Mouse (Mus musculus) kidney, postnatal 14 days (tissue): ENCODE data around the gene Itga7.

Experiments used
- DNase-seq: peaks from one replicate; pipeline ENCODE4 v3.0.0; 2022; ENCODE audit warnings: mixed read lengths

Itga7 gene

DNA sequence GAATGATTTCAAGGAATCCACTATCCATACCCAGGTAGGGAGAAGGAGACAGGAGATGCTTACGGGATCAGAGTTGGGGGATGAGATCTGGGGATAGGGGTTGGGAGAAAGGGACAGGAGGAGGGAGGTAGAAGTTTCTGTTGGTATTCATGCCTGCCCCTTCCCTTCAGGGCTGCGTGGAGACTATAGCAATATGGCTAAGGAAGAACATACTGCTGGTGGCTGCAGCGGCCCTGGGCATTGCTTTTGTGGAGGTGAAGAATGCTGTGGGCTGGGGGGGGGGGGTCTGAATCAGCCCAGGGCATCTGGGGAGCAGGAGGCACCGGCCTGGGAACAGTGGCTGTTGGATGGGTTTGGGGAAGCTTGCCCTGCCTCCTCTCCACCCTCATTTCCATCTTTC, 21.4 kb upstream of the Itga7 start:
- DNase-seq: no peak

DNA sequence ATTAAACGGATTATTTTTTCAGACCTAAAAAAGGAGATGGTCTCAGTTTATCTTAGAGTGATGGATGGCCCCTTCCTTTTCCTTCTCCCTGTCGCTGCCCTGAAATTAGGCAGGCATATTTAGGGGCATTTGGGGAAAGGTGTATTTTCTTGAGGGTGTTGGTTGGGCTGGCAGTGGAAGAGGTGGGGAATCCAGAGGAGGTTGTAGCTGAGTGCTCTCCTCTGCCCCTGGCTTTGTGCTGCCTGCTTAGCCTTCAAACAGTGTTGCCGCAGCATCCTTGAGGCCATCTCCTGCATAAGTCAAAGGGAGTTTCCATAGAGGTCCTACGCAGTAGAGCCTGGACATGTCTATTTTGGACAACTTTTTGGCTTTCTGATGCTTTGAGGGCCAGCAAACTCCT, 20.8 kb upstream of the Itga7 start:
- DNase-seq: no peak

DNA sequence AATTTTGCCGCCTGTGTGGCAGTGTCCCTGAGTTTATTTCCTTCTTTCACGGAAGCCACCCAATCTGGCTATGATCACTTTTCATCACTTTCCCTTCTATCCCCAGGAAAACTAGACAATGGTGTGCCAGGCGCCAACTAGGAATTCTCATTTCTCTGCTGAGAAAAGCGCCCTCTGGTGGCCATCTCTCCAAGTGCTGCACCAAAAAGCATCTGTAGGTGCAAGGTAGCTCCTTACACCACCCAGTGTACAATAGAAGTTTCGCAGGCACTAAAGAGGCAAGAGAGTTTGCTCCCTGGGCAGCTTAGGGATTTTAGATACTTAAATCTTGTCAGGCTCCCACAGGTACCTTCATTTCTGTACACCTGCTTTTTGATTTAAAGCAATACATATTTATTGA, 20.4 kb upstream of the Itga7 start:
- peak; percentile 93 for DNase-seq

DNA sequence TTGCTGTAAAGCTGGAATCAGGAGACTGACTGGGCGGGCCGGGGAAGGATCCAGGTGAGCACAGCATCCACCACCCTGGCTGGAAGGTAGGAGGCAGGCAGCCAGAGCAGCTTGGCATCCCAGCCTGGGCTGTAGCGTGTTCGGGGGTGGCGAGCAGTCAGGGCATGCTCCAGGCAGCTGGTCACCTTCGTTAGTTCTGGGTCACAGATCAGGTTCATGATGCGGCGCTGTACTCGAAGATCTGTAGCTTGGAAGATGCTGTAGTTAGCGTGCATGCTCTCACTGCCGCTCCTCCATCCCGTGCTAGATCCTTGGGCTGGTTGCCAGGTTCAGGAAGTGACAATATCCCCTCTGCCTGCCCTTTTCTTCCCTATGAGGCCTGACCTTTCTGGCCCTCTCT, 19.9 kb upstream of the Itga7 start:
- no peak for DNase-seq

DNA sequence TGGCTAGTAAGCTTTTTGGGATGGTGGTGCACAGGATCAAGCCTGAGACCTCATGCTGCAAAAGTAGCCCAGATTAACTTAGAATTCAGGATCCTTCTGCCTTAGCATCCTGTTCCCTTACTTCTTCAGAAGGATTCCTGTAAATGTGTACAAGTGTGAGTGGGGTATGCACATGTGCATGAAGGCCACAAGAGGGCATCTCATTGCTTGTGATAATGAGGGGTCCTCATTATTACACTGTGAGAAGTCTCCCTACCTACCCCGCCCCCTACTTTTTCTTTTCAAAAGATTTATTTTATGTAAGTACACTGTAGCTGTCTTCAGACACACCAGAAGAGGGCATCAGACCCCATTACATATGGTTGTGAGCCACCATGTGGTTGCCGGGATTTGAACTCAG, 18.1 kb upstream of the Itga7 start:
- DNase-seq: no peak

DNA sequence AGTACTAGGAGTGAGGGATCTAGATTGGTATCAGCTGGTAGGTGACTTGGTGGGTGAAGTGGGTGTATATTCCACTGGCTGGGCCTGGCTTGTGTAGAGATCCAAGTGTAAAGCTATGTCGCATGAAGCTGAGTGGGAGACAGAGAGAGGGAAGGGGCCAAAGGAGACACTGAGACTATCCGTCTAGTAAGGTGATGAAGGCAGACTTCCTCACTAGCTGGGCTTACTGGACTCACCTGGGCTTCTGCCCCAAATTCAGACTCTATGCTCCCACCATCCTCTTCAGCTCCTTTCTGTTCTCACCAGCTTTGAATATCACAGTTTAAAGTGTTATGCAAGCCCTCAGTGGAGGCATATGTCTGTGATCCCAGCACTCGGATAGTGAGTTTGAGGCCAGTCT, 17.0 kb upstream of the Itga7 start:
- DNase-seq: no peak

DNA sequence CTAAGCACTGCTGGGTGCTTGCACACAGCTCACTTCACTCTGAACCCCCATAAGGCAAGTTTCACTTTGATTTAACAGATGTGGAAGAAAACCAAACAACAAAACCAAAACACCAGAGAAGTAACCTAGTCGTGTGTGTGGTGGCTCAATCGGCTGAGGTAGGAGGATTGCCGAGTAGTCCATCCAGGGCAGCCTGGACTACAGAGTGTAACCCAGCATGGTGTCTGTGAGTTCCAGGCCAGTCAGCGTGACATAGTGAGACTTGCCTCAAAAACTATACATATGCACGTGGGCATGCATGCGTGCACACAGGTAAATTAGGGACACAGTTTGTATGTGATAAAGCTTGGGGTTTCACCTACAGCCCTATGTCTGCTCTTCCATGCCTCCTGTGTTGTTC, 16.2 kb upstream of the Itga7 start:
- DNase-seq: no peak

DNA sequence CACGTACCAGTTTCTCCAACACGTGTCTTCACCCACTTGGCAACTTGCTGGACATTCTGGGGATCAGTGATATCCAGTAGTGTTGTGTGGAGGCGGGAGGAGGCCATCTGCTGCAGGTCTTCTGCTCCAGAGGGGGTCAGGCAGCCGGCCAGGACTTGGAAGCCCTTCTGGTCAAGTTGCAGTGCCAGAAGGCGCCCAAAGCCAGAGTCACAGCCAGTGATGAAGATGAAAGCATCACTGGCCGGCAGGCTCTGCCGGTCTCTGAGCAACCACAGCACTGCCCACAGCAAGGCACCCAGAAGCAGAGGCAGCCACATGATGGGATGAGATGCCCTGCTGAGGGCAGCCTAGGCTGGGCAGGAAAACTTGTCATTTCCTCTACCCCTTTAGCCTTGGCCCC, 15.4 kb upstream of the Itga7 start:
- peak; percentile 53 for DNase-seq

DNA sequence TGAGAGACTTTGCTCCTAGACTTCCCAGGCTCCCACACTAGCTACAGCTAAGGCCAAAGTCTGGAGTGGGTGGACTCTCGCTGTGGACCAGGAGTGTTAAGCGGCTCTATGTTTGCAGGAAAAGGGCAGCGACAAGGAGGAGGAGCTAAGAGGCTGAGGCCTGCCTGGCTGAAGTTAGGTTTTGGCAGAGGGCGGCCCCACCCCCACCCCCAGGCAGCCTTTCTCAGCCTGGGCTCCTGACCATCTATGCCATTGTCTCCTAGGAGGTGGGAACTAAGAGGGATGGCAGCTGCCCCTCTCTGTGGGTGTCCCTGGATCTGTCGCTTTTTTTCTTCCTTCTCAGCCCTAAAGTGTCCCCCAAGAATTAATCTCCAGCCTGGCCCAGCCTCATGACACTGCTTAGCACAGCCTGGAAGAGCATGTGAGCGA, 14.4 kb upstream of the Itga7 start:
- DNase-seq: peak; percentile 85

DNA sequence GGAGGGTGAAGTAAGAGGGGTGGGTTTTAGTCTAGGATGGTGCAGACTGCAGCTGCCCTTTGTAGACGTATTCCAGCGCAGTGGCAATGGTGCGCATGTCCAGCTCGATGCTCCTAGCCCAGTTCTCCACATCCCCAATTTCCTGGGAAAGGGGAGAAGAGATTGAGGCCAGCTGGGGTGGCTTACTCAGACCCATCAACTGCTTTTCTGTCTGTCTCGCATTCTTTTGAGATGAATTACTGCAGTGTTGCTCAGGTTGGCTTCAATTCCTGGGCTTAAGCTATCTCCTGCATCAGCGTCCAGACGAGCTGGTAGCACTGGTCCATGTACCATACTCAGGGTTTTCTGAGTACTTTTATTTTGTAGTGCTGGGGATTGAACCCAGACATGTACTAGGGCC, 13.7 kb upstream of the Itga7 start:
- no peak for DNase-seq

DNA sequence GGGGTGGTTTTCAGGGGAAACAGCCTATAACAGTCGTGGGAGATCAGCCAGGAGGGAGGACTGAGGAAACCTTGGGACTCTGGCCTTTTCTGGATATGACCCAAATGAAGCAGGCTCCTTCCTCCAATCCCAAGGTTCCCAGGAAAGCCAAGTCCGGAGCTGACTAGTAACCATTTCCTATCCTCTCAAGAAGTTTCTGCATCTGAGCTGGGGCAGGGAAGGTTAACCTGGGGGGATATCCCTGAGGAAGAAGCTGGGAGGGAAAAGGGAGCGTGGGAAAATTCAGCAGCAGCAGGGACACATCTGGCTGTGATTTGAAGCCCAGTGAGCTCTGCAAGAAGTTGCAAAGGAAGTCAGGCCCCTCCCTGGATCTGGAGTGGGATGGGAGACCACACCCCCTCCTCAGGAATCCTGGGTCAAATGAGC, 12.9 kb upstream of the Itga7 start:
- DNase-seq: peak; percentile 67

DNA sequence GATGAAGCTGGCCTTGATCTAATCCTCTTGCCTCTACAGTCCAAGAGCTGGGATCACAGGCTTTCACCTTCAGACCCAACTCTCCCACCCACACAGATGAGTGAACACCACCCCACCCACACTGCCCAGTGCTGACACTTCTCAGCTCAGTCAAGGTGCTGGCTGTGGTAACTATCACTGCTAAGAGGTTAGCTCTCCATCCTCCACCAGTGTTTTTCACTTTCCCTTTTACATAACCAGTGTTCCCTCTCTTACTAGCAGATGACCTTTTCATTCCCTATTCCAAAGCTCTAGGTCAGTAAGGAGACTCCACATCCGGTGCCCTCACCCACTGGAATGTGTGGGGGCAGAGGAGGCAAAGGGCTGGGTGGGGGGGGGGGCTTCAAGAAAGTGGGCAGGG, 12.4 kb upstream of the Itga7 start:
- DNase-seq: no peak

DNA sequence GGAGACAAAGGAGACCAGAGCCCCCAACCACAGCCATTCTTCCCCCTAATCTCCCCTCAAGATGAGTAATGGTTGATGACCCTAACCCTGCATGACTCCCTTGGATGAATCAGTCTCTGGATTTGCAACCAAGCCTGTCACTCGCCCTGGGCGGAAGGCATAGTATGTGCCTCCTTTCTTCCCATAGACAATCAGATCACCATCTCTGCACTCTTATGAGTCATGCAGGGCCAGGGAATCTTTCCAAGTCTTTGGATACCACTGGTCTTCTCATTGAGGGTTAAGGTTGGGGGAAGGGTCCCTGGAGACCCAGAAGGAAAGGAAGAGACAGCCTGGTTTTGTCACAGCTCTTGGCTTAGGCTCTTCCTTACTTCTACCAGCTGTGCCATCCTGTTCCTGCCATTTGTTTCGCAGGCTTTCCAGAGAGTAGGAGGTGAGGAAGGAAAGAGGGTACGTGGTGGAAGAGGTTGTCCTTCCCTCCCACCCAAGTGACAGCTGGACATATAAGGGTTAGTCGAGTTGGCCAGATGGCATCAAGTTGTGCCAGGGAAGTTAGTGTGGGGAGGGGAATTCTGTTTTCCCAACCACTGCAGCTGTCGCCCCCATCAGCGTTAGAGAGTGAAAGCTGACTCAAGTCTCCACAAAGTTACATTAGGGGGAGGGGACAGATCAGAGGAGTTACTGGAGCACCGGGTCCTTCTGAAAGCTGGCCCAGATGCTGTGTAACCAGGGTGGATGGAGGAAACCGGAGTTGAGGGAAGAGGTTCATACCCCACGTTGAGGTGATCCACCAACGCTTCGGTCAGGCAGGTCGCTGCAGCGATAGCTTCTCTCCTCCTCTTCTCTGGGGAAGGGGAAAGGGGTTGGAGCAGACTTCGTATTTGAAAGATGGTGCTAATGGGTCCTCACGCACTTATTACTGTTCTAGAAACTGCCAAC, 11.5 kb upstream of the Itga7 start:
- no peak for DNase-seq

DNA sequence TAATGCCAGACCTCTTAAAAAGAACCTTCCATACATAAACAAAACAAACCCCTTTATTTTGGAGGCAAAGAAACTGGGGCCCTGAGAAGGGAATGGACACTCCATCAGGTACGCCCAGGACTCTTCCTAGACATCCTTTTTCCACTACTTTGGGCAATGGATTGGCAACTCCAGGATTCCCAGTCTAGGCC, 10.9 kb upstream of the Itga7 start, which contains the start of gene Rdh5:
Gene Rdh5 (minus strand): TSS at position 67 of the 191 bp plus-strand sequence.
- no peak for DNase-seq

DNA sequence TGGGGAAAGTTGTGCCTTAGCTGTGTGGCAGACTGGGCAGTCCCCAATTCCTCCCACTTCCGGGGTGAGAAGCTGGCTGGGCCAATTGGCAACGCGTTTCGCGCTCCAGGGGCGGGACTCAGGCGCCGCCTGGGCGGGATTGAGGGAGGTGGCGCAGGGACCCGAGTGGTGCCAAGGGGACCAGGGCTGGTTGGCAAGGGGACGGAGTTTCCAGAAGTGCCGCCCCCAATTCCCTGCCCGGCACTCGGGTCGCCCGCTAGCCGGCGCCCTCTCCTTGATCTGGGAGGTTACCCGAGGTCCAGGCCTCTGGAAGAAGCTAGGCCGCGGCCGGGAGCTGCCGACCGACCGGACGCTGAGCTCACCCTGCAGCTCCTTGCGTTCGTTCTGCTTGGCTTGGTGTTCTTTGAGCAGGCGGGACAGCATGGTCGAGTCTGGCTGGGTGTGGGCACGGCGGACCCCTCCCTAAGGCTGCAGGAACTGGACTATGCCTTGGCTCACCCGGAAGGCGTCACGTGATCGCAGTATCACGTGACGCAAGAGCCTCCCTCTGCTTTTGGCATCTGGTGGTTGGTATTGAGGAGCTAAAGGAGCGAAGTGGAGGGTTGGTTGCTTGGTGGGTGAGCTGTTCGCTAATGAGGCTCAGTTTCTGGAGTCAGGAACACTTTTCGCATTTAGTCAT, 10.5 kb upstream of the Itga7 start:
- peak; percentile 96 for DNase-seq

DNA sequence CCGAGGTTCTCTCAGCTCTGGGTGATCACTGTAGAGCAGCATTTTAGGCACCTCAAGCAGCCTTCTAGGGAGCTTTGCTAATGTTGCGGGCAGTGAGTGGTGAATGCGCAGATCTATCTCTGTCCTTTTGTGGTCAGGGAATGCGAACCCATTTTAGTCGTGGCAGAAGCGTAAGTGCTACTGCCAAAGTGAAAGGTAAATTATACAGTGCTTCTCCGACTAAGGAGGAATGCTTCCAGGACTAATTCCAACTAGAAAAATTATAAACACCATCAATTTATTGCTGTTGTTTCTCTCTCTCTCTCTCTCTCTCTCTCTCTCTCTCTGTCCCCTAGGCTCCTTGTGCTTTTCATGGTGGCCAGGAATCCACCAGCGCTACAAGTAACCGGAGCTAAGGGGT, 9.7 kb upstream of the Itga7 start, which contains the start of gene Bloc1s1:
Gene Bloc1s1 (minus strand): TSS at position 101 of the 400 bp plus-strand sequence.
- DNase-seq: no peak

DNA sequence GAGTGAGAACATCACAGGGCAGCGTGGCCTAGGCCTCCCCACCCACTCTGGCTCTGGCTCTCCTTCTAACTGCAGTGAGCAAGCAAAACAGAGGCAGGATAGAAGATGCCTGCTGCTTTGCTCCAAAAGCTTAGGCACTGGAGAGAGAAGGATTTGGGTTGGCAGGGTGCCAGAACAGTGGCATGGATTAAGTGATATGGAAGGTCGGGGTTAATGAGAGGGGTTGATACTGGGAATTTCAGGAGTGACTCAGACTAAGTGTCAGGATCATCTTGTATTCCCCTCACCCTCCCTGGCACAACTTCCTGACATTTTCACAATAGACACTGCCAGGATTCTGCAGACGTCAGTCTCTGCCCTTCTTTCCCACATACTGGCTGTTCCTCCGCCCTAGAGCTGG, 5.3 kb upstream of the Itga7 start:
- DNase-seq: no peak

DNA sequence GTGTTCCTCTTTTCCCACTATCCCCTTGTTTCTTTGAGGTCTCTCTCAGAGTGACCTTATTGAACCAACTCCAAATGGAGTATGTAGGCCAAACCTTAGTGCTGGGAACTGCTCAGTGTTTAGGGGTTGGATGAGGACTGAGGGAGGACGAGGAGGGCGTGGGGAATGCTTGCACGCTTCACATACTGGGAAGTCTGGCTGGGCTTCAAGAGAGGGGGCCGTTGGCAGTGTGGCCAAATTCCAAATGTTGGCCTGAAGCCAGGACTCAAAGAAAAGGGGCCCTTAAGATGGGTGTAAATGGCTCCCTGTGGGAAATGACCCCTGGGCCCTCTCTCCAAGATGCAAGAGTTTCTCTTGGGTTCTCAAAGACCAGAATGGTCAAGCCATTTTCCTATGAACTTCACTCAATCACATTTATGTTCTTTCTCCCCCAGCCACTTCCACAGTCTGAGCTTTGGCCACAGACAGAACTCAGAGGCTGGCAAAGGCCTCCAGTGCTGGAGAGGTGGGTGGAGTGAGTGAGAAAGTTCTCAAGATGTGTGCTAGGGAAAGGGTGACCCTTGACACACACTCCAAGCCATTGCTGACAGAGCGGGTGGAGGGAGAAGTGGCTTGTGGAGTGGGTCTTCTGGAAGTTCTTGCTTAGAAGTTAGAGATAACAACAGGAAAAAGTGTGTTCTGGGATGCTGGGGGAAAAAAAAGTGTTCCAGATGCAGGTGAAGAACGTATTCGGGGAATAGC, 3.8 kb upstream of the Itga7 start:
- DNase-seq: no peak

DNA sequence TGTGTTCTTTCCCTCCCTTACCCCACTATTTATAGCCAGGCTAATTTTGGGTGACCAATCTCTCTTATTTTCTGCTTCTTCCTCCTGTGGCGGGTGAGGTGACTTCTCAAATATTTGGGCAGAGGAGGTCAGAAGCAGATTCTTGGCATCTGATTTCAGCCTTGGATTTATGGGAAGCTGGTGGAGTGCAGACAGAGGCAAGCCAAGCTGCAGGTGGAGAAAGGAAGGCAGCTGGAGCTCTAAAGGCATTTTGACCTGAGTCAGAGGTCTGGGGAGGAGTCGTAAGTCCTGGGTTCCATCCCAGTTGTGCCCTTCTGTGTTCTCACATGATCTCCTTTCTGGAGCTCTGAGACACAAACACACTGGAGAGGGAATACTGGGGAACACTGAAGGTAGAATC, 2.2 kb upstream of the Itga7 start:
- no peak for DNase-seq

DNA sequence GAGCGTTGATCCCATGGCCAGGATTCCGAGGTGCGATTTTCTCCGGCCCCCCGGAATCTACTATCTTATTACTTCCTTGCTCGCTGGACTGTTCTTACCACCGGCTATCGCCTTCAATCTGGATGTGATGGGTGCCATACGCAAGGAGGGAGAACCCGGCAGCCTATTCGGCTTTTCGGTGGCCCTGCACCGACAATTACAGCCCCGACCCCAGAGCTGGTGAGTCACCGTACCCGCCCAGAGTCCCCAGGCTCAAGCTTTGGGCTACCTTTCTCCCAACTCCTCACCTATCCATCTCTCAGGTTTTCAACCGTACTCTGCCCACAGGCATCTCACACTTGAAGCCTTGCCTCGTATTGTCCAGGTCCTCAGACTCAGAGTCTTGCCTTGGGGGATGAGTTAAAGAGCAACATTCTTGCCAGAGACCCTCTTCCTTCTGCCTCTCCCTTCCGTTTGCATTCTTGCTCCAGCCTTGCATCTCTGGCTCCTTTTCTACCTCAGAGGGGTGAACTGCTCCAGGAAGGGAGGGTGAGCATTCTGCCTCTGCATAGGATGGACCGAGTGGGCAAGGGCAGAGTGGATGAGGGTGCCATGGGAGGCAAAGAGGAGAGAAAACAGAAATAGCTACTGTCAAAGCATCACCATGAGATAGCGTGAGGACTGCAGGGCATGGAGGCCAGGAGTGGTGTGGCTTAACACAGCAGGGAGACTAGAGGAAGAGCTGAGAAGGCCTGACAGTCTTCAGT, 531 bp downstream of the Itga7 start:
- no peak for DNase-seq

DNA sequence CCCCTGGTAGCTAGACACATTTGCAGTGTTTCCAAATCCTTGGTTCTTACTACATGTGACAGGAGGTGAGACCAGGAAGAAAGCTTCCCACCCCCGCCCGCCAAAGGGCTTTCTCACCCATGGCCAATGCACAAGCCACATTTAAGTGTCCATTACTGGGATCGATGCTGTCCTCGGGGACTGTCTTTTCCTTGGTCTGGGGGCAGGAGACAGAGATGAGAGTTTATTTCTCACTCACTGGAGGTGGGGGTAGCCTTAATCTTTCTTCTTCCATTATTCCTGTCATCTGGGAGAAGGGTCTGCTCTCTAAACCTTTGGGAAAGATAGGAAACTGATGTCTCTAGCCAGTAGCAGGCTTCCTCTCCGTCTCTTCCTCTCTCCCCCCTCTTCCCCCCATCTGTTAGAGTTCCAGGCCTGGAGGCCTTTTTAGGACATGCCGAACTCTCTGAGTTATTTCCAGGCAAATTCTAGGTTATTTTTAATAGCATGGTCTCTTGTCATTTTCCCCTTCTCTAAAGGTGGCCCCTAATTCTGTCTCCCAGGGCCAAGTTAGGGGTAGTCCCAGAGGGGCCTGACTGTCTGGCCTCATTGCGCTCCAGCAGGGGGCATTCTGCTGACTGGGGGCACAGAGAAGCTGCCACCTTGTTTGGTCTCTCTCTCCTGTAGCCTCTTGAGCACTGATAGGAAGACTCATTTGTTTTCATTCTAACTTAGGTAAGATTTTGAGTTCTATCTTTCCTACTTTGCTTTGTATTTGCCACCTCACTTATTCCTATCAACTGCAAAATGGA, 1.6 kb downstream of the Itga7 start:
- no peak for DNase-seq

DNA sequence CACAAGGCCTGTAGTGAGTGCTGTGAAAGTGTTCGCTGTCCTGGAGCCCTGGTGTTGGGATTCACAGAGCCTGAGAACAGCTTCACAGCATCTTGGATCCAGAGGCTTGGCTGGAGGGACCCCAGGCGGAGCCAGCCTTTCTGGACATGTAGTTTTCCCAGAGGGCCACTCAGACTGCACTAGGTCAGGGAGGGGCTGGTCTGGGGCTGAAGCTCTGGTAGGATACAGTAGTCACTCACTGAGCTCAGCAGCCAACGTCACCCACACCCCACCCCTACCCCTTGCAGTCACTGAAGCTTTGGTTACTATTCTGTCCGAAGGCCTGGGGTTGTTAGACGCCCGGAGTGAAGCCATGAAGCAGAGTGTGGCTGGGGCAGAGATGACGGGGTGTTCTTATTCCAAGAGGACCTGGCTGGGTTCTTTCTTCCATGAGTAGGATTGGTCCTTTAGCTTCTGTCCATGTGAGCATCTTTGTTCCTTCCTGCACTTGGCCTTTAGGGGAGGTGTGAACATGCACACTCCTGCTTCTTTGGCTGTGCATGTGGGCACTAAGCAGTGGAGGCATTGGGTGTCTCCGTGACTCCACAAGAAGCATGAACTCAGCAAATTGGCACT, 2.3 kb downstream of the Itga7 start:
- no peak for DNase-seq
